Mouse (Mus musculus) heart, embryonic 10.5 days (tissue): ENCODE results near the gene Stat5a. TPM values are rescaled to one million over a fixed set of nuclear protein-coding genes. Genes with fewer than 3 reads are reported as not detected.

Experiments used
- DNase-seq: peaks from one replicate; pipeline ENCODE4 v3.0.0-alpha.2; 2017; ENCODE audit warnings: low spot score
- H3K27ac ChIP-seq: fragments of 300-500 bp; sonication (generic); 2 replicates; pipeline ENCODE4 v1.5.1; 2016; ENCODE audit warnings: mild to moderate bottlenecking
- H3K27me3 ChIP-seq: fragments of 300-500 bp; sonication (generic); 2 replicates; pipeline ENCODE4 v1.6.1; 2016; ENCODE audit warnings: mild to moderate bottlenecking; ENCODE audit not compliant: poor library complexity, insufficient read depth, severe bottlenecking
- H3K36me3 ChIP-seq: fragments of 300-500 bp; sonication (generic); 2 replicates; pipeline ENCODE4 v1.6.1; 2016; ENCODE audit warnings: mild to moderate bottlenecking, moderate library complexity
- H3K4me1 ChIP-seq: fragments of 300-500 bp; sonication (generic); 2 replicates; pipeline ENCODE4 v1.6.1; 2016; ENCODE audit warnings: mild to moderate bottlenecking
- H3K4me3 ChIP-seq: fragments of 300-500 bp; sonication (generic); 2 replicates; pipeline ENCODE4 v1.5.1; 2016; ENCODE audit warnings: mild to moderate bottlenecking, moderate library complexity
- H3K9me3 ChIP-seq: fragments of 300-500 bp; sonication (generic); 2 replicates; pipeline ENCODE4 v1.6.1; 2016; ENCODE audit warnings: mild to moderate bottlenecking, moderate library complexity
- whole genome bisulfite sequencing: fragments of 180-500 bp; shearing (Covaris S2); methylation state at CpG from one replicate; pipeline ENCODE4 v1.1.7; 2016; 5-methylcytosine and 5-hydroxymethylcytosine counted together
- polyA plus RNA-seq: library from polyadenylated mRNA; unstranded; fragments of >200 nt; fragmentation: Nextera tagmentation; extraction: Ambion mirVana; gene quantifications from 2 replicates; pipeline ENCODE4 v1.2.1, GENCODE M21; 2016

The Stat5a gene
- polyA plus RNA-seq, 1 experiment from 2014 or later, result 6.6 TPM

- WGBS, result 92% methylated on average over 4 of the region's 4 CpGs
- DNase-seq, result no peak
- Histone ChIP-seq H3K4me1 (peaks cover 17% of the 10 kb centered on the region), H3K27ac (no peak overlapping the region), H3K9me3 (0 out of 2 replicates have a peak, but pooled peaks cover 4% of the 10 kb centered on the region), H3K27me3 (no peaks in the 10 kb centered on the region), H3K36me3 (peaks cover 18% of the 10 kb centered on the region; the same call in 1 of the 2 replicates), H3K4me3 (no peak overlapping the region)
Measured at GRCm38 (mm10) chr11:100916432-100916971, 57.4 kb downstream of the Stat5a start.

GRCm38 (mm10) chr11:100918007-100918406 lies 58.9 kb downstream of the Stat5a start:
- Histone ChIP-seq H3K4me3 (no peak overlapping the region), H3K36me3 (peaks cover 18% of the 10 kb centered on the region; the same call in 1 of the 2 replicates), H3K4me1 (peaks cover 13% of the 10 kb centered on the region), H3K27me3 (no peaks in the 10 kb centered on the region), H3K27ac (no peak overlapping the region), H3K9me3 (0 out of 2 replicates have a peak, but pooled peaks cover 4% of the 10 kb centered on the region)
- DNase-seq, result no peak
- WGBS, result 87% methylated on average over 5 of the region's 5 CpGs

- Histone ChIP-seq H3K27ac (no peak overlapping the region), H3K4me1 (peaks cover 12% of the 10 kb centered on the region; the same call in 1 of the 2 replicates), H3K36me3 (peaks cover 8% of the 10 kb centered on the region; the same call in 1 of the 2 replicates), H3K9me3 (no peaks in the 10 kb centered on the region), H3K27me3 (no peaks in the 10 kb centered on the region), H3K4me3 (no peak overlapping the region)
- no peak for DNase-seq
- WGBS, result 76% methylated on average over 4 of the region's 4 CpGs
Measured at GRCm38 (mm10) chr11:100920887-100921624, 61.9 kb downstream of the Stat5a start.

- 87% methylated on average over 1 of the region's 1 CpGs for WGBS
- Histone ChIP-seq H3K27ac (no peak overlapping the region), H3K4me1 (peaks cover 7% of the 10 kb centered on the region; the same call in 1 of the 2 replicates), H3K36me3 (no peaks in the 10 kb centered on the region), H3K4me3 (no peak overlapping the region), H3K9me3 (no peaks in the 10 kb centered on the region), H3K27me3 (no peaks in the 10 kb centered on the region)
- no peak for DNase-seq
Measured at GRCm38 (mm10) chr11:100924386-100924919, 65.3 kb downstream of the Stat5a start.

GRCm38 (mm10) chr11:100927386-100927785 lies 68.2 kb downstream of the Stat5a start:
- no peak overlapping the region for H3K27ac ChIP-seq
- H3K4me3 ChIP-seq, result no peak overlapping the region
- H3K27me3 ChIP-seq, result no peaks in the 10 kb centered on the region
- 77% methylated on average over 3 of the region's 3 CpGs for WGBS
- H3K9me3 ChIP-seq, result no peaks in the 10 kb centered on the region
- no peaks in the 10 kb centered on the region for H3K36me3 ChIP-seq
- no peak for DNase-seq
- H3K4me1 ChIP-seq, result peaks cover 12% of the 10 kb centered on the region; the same call in 1 of the 2 replicates

GRCm38 (mm10) chr11:100930611-100931010 lies 71.5 kb downstream of the Stat5a start:
- H3K4me3 ChIP-seq, result no peak overlapping the region
- H3K4me1 ChIP-seq, result peaks cover 13% of the 10 kb centered on the region; the same call in 1 of the 2 replicates
- WGBS, result 82% methylated on average over 7 of the region's 7 CpGs
- H3K27ac ChIP-seq, result no peak overlapping the region
- no peaks in the 10 kb centered on the region for H3K9me3 ChIP-seq
- no peaks in the 10 kb centered on the region for H3K36me3 ChIP-seq
- DNase-seq, result no peak
- H3K27me3 ChIP-seq, result no peaks in the 10 kb centered on the region

GRCm38 (mm10) chr11:100931254-100931921 lies 72.2 kb downstream of the Stat5a start:
- Histone ChIP-seq H3K27ac (no peak overlapping the region), H3K27me3 (no peaks in the 10 kb centered on the region), H3K4me3 (no peak overlapping the region), H3K4me1 (peaks cover 15% of the 10 kb centered on the region; the same call in 1 of the 2 replicates), H3K36me3 (no peaks in the 10 kb centered on the region), H3K9me3 (no peaks in the 10 kb centered on the region)
- 82% methylated on average over 12 of the region's 12 CpGs for WGBS
- no peak for DNase-seq

Other genes with a start within 250 kb of the Stat5a start
- gene Nkiras2, start 240.1 kb upstream of the Stat5a start, polyA plus RNA-seq, result 67.4 and 67.9 TPM in 2 replicates
- 194 and 211 TPM in 2 replicates for gene Dnajc7, start 239.2 kb upstream of the Stat5a start, polyA plus RNA-seq
- 0.23 and 0.27 TPM in 2 replicates for gene Zfp385c, start 166.9 kb upstream of the Stat5a start, polyA plus RNA-seq
- gene Dhx58, start 155.1 kb upstream of the Stat5a start, polyA plus RNA-seq, result 1.1 and 2.4 TPM in 2 replicates
- gene Kat2a, start 146.9 kb upstream of the Stat5a start, polyA plus RNA-seq, result 52.0 and 59.8 TPM in 2 replicates
- 0.19 and 0.34 TPM in 2 replicates for gene Hspb9, start 145.5 kb upstream of the Stat5a start, polyA plus RNA-seq
- gene Rab5c, start 121.1 kb upstream of the Stat5a start, polyA plus RNA-seq, result 13.7 and 13.9 TPM in 2 replicates
- not detected in 2 replicates for gene Kcnh4, start 99.4 kb upstream of the Stat5a start, polyA plus RNA-seq
- gene Hcrt, start 96.4 kb upstream of the Stat5a start, polyA plus RNA-seq, result not detected in 2 replicates
- 4.8 and 6.3 TPM in 2 replicates for gene Ghdc, start 88.4 kb upstream of the Stat5a start, polyA plus RNA-seq
- 25.7 and 30.1 TPM in 2 replicates for gene Stat5b, start 8.6 kb upstream of the Stat5a start, polyA plus RNA-seq
- gene Stat3, start 80.2 kb downstream of the Stat5a start, polyA plus RNA-seq, result 33.7 and 41.5 TPM in 2 replicates
- 139 and 252 TPM in 2 replicates for gene Cavin1, start 111.5 kb downstream of the Stat5a start, polyA plus RNA-seq
- gene Atp6v0a1, start 150.1 kb downstream of the Stat5a start, polyA plus RNA-seq, result 54.4 and 66.3 TPM in 2 replicates
- 13.9 and 15.8 TPM in 2 replicates for gene Naglu, start 210.7 kb downstream of the Stat5a start, polyA plus RNA-seq
- gene Hsd17b1, start 219.1 kb downstream of the Stat5a start, polyA plus RNA-seq, result 0.21 TPM in 1 of 2 replicates, not detected in the other
- gene Coasy, start 223.2 kb downstream of the Stat5a start, polyA plus RNA-seq, result 36.5 and 37.0 TPM in 2 replicates
- gene Mlx, start 227.9 kb downstream of the Stat5a start, polyA plus RNA-seq, result 42.6 and 52.0 TPM in 2 replicates
- 29.6 and 40.8 TPM in 2 replicates for gene Psmc3ip, start 236.1 kb downstream of the Stat5a start, polyA plus RNA-seq